Mouse (Mus musculus) adrenal gland, adult 8-10 months (tissue): ENCODE results near the gene Kif11. TPM values are rescaled to one million over a fixed set of nuclear protein-coding genes. Genes with fewer than 3 reads are reported as not detected.

Experiments used
- DNase-seq: peaks from one replicate; pipeline ENCODE4 v3.0.0; 2022
- total RNA-seq, 4 experiments: library from RNA; stranded (reverse); gene quantifications; 2 replicates each; pipeline ENCODE4 v1.2.4; 2022

The Kif11 gene
- 1 to 10 TPM in 3 of 4 experiments, under 1 TPM in 1; 0.99 to 1.3 (median 1.1) TPM for total RNA-seq

DNA sequence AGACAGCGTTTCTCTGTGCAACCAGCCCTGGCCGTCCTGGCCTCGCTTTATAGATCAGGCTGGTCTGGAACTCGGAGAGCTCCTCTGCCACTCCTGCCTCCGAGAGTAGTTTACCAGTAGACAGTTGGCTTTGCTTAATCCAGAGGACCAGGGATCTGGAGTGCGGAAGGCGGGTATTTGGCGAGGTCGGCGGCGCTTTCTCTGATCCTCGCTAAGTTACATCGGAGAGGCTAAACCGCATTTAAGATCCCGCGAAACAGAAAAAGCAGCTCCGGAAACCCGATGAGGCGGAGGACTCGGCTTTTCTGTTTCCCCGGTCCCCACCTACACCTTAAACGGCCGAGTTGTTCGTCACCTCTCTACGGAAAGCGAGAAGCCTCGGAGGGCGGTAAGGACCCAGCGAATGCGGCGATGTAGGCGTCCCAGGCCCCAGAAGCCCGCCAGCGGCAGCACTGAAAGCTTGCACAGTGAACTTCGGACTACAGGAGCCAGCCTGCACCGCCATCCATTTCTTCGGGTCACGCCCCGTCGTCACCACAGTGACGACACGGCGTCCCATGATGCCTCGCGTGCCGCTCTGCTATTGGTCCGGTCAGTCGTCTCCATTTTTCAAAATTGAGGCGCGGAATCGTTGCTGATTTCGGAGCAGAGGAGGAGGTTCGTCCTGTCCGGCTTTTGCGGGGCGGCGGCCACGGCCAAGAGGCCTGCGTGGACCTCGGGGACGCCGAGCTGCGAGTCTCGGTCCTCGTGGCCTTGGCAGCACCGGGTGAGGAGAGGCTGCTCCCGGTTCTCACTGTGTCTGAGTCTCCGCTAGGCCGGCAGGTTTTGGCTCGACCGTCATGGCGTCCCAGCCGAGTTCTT is at the start of gene Kif11:
Gene Kif11, plus strand, starts transcription at position 649 of the 861 bp plus-strand sequence.
- DNase-seq = peak; percentile 96

DNA sequence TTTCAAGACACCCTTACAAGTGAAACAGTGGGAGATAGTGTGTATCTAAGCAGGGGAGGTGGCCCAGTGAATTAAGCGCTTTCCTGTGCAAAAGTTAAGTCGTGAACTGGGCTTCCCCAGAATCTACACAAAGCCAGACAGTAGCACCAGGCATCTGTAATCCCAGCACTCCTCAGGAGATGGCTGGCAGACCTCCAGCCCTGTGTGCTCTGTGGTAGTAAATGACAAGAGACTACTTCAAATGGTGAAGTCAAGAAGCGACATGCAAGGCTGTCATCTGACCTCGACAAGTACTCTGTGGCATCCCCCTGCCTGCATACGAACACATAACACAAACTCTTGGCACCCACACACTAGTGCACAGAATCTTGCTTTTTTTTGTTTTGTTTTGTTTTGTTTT is 49.0 kb upstream of the Kif11 start:
- DNase-seq = no peak

DNA sequence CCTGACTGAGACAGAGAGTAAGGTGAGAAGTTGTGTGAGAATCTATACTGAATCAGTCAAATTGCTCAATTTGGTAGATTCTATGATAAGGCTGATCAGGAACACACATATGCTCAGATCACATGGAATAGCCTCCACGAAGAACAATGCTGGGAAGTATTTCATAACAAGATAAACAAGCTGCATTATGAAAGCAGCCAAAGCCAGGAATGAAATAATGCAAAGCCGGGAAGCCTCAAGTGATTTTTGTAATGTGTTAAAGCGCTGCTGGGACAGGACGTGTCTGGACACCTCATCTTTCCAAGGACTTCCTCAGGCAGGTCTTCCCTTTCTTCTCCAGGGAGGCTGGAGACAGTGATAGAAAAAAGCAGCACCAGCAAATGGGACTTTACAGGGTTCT is 43.5 kb upstream of the Kif11 start:
- no peak for DNase-seq

DNA sequence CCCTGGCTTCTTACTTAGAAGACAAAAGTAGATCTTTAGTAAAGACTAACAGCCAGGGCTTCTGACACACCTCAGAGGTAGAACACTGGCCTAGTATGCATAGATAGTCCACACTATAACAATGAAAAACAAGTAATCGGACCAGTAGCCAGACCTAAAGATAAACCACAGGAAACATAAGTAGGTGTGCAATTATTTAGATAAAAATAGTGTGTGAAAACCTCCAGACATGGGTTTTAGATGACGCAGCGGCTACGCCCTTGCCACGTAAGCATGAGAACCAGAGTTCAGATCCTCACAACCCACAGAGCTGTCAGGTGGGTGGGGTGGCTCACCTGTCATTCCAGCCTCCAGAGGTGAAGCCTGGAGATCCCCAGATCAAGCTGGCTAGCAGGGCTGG is 42.8 kb upstream of the Kif11 start:
- DNase-seq = no peak

DNA sequence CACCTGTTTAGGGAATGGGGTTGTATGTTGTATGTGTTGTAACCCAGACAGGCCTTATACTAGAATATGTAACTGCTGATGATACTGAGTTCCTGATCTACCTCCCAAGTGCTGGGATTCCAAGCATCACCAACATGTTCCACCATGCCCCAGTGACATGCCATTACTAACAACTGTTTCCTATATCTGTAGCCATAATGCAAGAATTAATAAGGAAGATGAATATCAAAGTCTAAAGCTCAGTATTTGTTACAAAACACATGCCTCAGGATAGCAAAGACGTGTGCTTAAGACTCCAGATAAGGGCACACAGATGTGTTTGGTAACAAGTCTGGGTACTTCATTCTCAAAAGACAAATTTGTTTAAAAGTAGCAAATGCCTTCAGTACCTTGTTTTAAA is 40.8 kb upstream of the Kif11 start:
- no peak for DNase-seq

DNA sequence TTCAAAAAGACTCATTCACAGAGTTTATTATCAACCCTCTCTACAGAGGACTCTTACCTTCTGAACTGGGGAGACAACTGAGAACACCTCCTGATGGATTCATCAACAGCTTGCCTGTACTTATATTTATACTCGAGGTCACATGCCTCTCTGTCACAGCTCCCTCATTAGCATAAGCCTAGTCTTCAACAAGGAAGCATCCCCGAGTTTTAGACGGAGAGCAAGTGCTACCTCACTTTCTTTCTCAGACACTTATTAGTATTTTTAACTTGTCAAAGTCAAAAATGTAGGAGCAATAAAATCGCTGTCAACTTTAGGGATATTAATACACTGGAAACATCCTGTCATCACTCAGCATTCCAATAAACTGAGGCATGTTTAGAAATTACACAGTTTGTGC is 38.5 kb upstream of the Kif11 start, which contains the start of gene Ide:
Gene Ide, minus strand, starts transcription at position 101 of the 400 bp plus-strand sequence.
- DNase-seq = no peak

DNA sequence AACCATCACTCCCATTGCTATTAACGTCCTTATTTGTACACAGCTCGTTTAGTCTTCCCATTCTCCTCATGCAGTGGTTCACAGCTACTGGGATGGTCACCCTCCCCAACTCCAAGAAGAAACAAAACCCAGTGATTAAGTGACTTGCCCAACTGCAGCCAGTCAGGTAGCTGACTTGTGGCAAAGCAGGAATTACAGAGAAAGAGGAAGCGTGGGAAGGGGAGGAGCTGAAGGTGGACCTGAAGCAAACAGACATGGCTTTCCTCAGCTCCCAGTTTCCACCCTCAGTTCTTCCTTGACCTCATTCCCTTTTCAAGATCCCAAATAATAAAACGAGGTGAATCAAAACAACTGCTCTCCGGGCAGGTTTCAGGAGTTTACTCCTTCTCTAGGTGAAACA is 35.7 kb upstream of the Kif11 start:
- no peak for DNase-seq

DNA sequence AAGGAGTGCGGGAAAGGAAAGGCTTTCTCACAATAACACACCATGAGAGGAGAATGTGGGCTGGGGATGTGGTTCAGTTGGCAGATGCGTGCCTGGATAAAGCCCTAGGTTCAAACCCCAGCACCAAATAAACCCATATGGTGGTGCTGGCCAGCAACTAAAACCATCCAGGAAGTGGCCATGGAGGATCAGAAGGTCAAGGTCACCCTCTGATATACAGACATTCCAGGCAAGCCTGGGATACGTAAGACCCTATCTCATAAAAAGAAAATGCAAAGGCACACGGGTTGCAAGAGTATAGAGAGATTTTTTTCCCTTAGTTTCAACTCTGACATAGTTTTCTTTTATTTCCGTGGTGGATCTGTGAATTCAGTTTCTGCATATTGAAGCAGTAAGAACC is 35.3 kb upstream of the Kif11 start:
- no peak for DNase-seq

DNA sequence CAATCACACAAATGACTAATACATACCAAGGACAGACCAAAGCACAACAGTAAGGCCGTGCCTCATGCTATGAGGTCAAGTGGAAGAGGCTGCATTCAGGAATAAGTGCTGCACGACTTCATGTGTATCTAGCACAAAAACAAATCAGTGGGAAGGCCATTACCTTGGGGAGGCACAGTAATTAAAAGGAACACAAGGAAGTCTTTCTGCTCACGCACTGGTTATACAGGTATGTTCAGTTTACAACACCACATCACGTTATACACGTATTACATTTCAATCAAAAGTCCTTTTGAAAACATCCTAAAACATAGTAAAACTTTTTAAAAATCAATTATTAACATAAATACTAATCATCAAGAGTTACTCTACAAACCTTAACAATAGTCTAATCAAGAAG is 32.3 kb upstream of the Kif11 start:
- DNase-seq = peak; percentile 43

DNA sequence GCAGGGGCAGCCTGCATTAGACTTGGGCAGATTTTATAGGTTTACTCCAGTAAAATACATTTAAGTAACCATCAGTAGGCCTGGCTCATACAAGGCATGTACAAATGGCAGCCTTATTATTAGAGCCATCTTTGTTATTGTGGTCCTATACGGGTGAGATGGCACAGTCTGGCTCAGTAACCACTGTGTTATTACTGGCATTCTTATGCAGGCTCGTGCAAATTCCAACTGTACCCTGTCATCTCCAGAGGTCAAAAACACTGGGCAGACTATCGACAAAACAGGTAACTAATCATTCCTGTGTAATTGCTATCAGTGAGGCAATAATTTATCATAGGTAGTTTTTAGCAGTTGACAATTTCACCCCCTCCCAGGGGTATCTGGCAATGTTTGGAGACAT is 29.9 kb upstream of the Kif11 start:
- no peak for DNase-seq

DNA sequence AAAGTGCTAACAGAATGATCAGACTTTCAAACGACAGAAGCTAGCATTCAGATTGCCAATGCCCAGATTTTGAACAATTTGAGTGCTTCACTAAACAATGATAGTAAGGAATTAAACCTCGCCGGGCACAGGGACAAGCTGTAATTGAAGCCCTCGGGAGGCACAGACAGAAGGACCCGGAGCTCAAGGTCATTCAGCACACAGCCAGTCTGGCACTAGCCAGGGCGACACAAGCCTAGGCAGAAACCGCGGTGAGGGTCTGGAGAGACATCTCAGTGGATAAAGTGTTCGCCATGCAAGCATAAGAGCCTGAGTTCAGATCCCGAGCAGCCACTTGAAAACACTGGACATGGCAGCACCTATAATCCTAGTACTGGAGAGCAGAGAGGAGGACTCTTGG is 27.9 kb upstream of the Kif11 start:
- no peak for DNase-seq

DNA sequence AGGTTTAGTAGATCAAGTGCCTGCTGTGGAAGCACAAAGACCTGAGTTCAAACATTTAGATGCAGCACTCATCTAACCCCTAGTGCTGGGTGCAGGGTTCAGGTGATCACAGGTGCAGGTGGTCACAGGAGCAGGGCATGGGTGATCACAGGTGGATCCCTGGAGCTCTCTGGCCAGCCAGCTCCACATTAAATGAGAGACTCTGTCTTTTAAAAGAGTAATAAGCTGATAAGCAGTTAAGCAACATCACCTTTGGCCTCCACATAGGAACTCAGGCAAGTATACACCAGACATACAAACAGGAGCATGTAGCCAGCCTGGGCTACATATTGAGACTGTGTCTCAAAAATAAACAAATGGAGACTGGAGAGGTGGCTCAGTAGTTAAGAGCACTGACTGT is 27.3 kb upstream of the Kif11 start:
- no peak for DNase-seq

DNA sequence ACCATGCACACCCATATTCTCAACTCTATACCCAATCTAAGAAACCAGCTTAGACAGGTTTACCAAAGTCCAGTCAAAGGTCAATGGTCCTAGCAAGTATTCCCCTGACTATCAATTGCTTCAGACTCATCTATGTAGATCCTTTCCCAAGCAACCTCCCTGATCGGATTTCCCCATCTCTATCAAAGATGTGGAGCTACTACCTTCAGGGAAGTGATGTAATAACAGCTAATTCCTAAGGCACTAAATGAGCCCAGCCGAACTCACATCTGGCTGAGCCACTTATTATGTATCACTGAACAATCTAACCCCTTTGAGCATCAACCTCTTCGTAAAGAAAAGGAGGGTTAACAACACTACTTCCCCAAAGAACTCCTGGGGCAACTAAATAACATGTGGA is 23.4 kb upstream of the Kif11 start:
- DNase-seq = no peak

DNA sequence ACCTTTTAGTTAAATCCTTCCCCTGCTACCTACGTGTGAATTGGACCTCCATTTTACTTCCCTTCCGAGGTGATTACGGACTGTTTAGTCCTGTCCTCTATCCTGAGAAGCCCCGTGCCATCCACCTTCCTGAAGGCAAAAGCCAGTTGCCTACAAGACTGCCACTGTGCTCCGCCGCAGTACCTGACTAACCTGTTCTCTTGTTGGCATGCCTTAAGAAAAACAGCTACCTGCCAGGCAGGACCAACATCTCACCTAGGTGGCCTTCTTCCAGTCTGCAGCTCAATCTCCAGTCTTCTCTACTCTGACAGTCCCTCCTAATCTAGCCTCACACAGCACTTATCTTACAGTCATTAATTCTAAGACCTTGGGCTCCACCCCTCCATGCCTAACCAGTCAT is 22.9 kb upstream of the Kif11 start:
- no peak for DNase-seq

DNA sequence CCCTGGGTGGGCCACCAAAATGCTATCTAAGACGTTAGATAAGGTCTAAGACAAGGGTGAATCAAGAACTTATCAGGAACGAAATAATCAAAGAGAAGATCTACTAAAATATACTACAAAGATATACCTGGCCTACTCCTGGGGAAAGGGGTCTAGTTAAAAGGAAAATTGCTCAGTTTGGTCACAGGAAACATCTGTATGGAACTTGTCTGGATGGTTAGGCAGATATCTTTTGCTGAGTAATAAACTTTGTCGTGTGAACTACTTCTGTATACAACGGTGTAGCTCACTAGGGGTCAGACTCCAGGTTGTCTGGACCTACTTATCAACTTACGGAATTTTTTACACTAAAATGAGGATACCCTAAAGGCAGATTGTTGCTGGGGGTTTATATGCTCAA is 16.2 kb upstream of the Kif11 start:
- DNase-seq = no peak

DNA sequence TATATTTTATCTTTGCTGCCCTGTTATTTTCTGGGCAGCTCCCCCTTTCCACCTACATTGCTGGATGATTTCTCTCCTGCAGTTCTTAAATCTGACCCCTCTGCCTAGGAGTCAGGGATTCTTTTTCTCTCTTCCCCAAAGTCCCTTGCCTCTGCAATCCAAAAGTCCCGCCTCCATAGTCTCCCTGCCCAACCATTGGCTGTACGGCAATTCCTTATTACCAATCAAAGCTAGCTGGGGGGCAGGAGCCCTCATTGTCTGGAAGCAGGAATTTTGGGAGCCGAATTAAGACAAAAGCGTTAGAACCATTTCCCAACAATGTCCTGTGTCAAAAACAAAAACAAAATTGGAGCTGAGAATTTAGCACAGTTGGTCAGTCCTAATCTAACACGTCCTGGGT is 13.7 kb upstream of the Kif11 start:
- DNase-seq = no peak

DNA sequence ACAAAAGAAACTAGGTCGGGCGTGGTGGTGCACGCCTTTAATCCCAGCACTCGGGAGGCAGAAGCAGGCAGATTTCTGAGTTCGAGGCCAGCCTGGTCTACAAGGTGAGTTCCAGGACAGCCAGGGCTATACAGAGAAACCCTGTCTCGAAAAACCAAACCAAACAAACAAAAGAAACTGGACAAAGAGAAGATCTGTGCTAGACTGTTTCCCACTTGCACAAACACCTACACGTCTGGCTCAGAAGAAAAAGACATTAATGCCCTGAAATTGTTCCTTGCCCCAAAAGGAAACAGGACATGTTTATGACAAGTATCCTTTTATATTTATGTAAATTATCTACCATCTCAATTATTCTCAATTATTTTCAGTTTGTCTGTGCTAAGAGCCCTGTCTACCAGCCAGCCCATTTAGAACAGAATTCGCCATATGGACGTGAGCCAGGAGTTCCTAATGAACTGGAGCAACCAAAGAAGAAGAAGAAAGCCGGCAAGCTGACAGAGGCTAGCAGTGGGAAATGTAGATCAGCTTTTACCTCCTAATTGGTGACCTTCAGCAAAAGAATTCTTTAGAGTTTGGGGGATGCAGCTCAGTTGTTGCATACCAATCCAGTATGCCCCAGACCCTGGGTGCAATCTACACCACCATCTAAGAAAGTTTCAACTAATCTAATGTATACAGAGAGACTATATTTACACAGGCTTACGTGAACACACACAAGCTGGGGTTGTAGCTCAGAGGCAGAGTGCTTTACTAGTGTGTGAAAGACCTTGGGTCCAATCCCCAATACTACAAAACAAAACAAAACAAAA is 12.9 kb upstream of the Kif11 start:
- DNase-seq = no peak

DNA sequence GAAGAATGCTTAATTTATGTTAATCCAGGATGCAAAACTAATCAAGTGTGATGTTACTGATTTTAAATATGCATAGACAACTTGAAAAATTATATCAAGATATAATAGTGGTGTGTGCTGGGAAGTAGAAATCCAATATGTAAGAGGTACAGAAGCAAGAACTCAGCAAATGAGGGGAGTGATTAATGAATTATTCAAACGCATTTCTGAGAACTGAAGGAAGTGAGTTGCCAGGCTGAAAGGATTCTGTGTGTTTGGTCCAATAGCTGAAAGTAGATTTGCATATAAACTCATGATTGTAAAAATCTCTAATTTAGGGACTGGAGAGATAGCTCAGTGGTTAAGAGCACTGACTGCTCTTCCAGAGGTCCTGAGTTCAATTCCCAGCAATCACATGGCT is 7.2 kb upstream of the Kif11 start:
- no peak for DNase-seq

DNA sequence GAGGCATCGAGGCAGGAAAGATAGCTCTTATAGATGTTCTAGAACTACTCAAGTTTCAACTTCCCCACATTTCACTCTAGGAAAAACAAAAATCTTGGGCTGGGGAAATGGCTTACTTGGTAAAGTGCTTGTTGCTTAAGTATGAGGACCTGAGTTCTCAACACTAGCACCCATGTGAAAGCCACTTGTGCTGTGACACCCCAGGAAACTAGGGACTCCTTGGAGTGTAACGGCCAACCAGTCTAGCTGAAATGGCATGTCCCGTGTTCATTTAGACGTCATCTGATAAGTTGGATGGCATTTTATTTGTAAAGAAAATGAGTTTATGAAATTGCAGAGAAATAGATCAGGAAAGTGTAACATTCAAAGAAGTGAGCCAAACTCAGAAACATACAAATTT is 6.3 kb upstream of the Kif11 start:
- DNase-seq = no peak

DNA sequence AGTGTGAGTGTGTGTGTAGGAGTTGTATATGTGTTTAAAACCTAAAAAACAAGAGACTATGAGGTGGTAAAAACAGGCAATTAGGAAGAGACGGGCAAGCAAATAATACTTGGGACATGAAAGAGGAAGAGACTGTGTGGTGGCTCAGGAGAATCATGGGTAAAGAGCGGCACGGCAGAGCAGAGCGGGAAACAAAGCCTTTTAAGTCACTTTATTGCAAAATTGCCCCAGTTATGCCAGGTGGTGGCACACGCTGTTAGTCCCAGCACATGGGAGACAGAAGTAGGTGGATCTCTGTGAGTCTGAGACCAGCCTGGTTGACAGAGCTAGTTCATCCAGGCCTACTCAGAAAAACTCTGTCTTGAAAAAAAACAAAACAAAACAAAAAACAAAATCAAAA is 5.8 kb upstream of the Kif11 start:
- DNase-seq = no peak

DNA sequence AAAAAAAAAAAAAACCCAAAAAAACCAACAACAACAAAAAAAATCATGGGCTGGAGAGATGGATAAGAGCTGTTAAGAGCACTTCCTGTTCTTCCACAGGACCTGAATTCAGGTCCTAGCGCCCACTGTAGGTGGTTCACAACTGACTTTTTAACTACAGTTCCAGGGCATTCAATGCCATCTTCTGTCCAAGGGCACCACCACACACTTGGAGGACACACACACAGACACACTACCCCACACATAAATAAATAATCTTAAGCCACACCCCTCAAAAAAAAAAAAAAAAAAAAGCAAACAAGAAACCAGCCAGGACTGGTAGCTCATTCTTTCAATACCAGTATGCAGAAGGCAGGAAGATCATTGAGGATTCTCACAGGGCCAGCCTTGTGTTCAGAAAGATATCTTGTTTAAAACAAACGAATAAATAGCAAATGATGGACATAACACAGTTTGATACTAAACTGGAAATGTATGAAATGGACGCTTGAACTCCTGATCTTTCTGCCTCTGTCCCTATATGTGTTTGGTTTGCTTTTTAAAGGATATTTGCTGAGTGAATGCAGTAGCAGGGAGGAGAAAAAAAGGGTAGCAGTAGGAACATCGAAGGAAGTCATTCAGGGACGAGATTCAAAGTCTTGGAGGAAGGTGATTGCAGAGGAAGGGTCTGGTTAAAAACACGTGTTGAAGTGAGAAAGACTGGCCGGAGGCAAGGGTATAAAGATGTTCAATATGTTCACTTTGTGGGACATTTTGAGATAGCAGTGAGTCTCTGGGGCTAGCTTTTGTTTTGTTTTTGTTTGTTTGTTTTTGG is 1.1 kb upstream of the Kif11 start:
- DNase-seq = no peak

DNA sequence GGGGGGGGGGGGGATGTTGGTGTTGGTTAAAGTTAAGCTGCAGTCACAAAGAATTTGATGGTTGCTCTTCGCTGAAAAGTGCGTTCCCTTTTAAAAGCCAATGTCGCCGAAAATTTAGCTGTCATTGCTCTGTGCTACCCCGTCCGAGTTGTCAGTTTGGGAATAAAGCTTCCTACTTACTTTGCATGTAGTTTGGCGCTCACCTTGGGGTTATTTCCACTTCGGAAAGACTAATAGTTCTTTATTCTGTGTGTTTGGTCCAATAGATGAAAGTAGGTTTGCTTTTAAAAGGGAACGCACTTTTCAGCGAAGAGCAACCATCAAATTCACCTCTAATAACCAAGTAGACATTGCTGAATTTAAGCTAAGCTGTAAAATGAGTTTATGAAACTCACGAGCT is 638 bp downstream of the Kif11 start:
- DNase-seq = no peak

DNA sequence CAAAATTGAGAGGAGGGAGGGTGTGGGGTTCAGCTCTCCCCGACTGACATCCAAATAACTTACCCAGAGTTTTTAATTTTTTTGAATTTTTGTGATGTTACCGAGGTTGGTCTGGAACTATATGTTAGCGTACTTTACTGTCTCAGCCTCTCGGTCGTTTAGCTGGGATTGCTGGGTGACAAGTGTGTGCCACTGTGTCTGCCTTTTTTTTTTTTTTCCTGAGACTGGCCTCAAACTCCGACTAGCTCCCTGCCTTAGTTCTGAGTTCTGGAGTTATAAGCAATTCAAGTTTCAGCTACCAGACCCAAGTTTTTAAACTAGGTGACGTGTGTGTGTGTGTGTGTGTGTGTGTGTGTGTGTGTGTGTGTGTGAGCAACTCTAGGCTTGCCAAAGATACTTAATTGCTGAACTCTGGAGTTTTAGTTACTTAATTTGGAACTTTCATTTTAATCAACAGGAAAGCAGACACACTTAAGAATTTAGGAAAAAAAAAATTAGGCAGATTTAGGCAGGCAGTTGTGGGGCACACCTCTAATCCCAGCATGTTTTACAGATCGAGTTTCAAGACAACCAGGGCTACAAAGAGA is 1.3 kb downstream of the Kif11 start:
- no peak for DNase-seq
